Mouse (Mus musculus) liver, postnatal 0 days (tissue): ENCODE measurements around the gene Clasp2.

Experiments used
- CTCF ChIP-seq: sonication (generic); IDR thresholded peaks from 2 replicates; pipeline ENCODE4 v1.5.1; 2016; ENCODE audit warnings: antibody characterized with exemption, low read depth
- EP300 ChIP-seq: IDR thresholded peaks from 2 replicates; pipeline ENCODE4 v1.6.1; 2016; ENCODE audit warnings: antibody characterized with exemption, low read depth, mild to moderate bottlenecking

DNA sequence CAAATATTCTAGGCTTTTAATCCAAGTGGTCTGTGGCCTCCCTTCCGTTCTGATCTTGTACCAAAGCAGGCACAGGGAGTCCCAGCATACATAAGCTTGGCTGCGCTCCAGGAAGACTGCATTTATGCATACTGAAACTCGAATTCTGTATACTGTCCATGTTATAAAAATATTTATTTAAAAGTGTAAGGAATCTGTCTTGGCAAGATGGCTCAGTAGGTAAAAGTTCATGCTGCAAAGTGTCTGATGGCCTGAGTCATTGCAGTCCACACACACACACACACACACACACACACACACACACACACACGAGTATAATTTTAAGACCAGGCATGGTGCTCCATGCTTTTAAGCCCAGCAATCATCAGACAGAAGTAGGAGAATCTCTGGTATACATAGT is 161.9 kb downstream of the Clasp2 start:
- TF ChIP-seq CTCF (no peak), EP300 (no peak)
